Mouse (Mus musculus): ENCODE data around the gene Krtap5-2. TPM values are rescaled to one million over a fixed set of nuclear protein-coding genes. Genes with fewer than 3 reads are reported as not detected.

Gene Krtap5-2
- not detected for polyA plus RNA-seq (2014; fragmentation: Illumina TruSeq; extraction: RNeasy Lipid Tissue Mini Kit (QIAGEN cat#74804); ENCODE audit: low read depth, low replicate concordance)

DNA sequence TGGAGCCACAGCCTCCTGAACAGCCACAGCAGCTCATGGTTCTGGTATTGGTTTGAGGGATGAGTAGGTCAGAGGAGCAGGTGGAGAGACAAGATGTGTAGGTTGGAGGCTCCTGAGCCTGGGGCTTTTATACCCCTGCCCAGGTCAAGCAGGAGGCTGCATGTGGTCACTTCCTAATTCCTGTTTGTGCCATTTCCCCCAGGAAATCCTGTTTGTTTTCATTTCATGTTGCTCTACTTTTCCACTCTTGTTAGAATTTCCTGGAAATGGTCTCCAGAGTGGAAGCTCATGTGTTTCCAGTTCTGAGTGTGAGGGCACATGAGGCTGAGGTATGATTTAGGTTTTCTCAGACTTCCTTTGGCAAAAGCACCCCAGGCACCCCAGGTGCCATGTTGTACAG lies at the start of gene Krtap5-2:
TSS of gene Krtap5-2 (minus strand) at position 101 of the 400 bp plus-strand sequence.

DNA sequence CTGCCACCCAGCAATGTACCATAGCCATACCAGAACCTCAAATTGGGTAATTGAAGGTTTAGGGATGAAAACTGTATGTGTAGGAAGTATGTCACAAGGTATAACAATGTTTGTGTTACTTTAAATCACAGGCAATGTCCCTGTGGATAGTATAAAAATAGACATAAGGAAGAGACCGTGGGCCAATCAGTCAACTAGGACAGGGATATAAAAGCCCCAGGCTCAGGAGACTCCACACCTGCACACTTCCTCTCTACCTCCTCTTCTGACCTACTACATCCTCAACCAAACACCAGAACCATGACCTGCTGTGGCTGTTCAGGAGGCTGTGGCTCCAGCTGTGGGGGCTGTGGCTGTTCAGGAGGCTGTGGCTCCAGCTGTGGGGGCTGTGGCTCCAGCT lies 35.8 kb upstream of the Krtap5-2 start, which contains the start of gene Gm7579:
TSS of gene Gm7579 (plus strand) at position 301 of the 400 bp plus-strand sequence.

DNA sequence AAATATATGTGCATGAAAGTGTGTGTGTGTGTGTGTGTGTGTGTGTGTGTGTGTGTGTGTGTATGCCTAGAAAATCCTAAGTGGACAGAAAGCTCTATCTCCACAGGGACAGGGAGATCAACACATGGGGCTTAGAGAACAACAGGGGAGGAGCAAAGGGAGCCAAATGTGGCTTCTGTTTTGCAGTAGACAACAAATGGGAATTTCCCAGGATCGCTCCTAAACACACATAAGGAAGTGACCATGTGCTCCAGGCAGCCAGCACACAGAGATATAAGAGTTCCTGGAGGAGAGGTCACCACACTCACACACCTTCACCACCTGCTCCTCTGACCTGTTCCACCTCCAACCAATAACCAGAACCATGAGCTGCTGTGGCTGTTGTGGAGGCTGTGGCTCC lies 25.3 kb upstream of the Krtap5-2 start, which contains the start of gene Krtap5-3:
TSS of gene Krtap5-3 (plus strand) at position 301 of the 400 bp plus-strand sequence.

DNA sequence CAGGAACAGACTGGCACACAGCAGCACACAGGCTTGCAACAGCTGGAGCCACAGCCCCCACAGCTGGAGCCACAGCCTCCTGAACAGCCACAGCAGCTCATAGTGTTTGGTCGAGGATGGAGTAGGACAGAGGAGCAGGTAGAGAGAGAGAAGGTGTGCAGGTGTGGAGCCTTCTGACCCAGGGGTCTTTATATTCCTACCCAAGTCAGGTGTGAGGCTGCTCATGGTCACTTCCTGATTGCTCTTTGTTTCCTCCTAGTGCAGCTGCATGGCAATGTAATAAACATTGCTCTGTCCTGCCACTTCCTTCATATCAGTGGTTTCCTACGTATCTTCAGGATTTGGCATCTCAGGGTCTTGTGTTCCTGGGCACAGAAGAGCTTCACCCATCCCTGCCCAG lies 14.5 kb upstream of the Krtap5-2 start, which contains the start of gene Gm10153:
TSS of gene Gm10153 (minus strand) at position 101 of the 400 bp plus-strand sequence.

DNA sequence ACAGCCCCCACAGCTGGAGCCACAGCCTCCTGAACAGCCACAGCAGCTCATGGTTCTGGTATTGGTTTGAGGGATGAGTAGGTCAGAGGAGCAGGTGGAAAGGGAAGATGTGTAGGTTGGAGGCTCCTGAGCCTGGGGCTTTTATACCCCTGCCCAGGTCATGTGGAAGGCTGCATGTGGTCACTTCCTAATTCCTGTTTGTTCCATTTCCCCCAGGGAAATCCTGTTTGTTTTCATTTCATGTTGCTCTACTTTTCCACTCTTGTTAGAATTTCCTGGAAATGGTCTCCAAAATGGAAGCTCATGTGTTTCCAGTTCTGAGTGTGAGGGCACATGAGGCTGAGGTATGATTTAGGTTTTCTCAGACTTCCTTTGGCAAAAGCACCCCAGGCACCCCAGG lies 10.2 kb downstream of the Krtap5-2 start, which contains the start of gene Gm4553:
TSS of gene Gm4553 (minus strand) at position 101 of the 400 bp plus-strand sequence.

DNA sequence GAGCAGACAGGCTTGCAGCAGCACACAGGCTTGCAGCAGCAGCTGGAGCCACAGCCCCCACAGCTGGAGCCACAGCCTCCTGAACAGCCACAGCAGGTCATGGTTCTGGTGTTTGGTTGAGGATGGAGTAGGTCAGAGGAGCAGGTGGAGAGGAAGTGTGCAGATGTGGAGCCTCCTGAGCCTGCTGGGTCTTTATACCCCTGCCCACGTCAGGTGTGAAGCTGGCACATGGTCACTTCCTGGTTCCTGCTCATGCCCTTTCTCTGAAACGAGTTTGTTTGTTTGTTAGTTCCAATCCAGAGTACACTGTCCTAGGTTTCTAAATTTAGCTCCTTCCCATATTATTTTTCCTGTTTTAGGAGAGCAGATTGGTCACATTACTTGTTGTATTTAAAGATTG lies 18.8 kb downstream of the Krtap5-2 start, which contains the start of gene Gm29735:
TSS of gene Gm29735 (minus strand) at position 101 of the 400 bp plus-strand sequence.

DNA sequence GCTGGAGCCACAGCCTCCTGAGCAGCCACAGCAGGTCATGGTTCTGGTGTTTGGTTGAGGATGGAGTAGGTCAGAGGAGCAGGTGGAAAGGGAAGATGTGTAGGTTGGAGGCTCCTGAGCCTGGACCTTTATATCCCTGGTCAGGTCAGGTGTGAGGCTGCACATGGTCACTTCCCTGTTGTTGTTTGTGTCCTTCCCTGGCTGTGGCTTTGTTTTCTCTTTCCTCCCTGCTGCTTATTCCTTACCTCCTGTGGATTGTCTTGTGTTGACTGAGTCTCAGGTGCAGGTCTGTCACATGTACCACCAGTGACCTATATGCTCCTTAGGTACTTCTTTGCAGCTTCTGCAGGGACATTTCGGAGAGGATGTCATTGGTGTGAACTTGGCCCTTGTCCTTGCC lies 31.3 kb downstream of the Krtap5-2 start, which contains the start of gene Gm45337:
TSS of gene Gm45337 (minus strand) at position 101 of the 400 bp plus-strand sequence.

DNA sequence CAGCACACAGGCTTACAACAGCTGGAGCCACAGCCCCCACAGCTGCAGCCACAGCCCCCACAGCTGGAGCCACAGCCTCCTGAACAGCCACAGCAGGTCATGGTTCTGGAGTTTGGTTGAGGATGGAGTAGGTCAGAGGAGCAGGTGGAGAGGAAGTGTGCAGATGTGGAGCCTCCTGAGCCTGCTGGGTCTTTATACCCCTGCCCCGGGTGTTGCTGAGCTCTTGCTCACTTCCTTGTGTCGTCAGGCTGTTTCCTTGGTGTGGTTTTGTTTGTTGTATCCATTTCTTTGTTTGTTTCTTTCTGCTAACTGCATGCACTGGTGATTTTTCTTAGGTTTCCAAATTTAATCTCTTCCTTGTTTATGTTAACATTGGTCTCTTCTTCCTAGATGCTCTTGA lies 39.9 kb downstream of the Krtap5-2 start, which contains the start of gene Gm39115:
TSS of gene Gm39115 (minus strand) at position 101 of the 400 bp plus-strand sequence.

Other genes with a start within 250 kb of the Krtap5-2 start
- gene Brsk2, start 226.3 kb downstream of the Krtap5-2 start, polyA plus RNA-seq (2014; fragmentation: Illumina TruSeq; extraction: RNeasy Lipid Tissue Mini Kit (QIAGEN cat#74804); ENCODE audit: low read depth, low replicate concordance), result not detected
- 8.6 TPM for gene Mob2, start 114.9 kb downstream of the Krtap5-2 start, polyA plus RNA-seq (2014; fragmentation: Illumina TruSeq; extraction: RNeasy Lipid Tissue Mini Kit (QIAGEN cat#74804); ENCODE audit: low read depth, low replicate concordance)
- gene Dusp8, start 80.2 kb downstream of the Krtap5-2 start, polyA plus RNA-seq (2014; fragmentation: Illumina TruSeq; extraction: RNeasy Lipid Tissue Mini Kit (QIAGEN cat#74804); ENCODE audit: low read depth, low replicate concordance), result not detected
- gene Gm45618, start 55.3 kb downstream of the Krtap5-2 start, polyA plus RNA-seq (2014; fragmentation: Illumina TruSeq; extraction: RNeasy Lipid Tissue Mini Kit (QIAGEN cat#74804); ENCODE audit: low read depth, low replicate concordance), result not detected
- not detected for gene Gm39115, start 40.0 kb downstream of the Krtap5-2 start, polyA plus RNA-seq (2014; fragmentation: Illumina TruSeq; extraction: RNeasy Lipid Tissue Mini Kit (QIAGEN cat#74804); ENCODE audit: low read depth, low replicate concordance)
- not detected for gene Gm45337, start 31.4 kb downstream of the Krtap5-2 start, polyA plus RNA-seq (2014; fragmentation: Illumina TruSeq; extraction: RNeasy Lipid Tissue Mini Kit (QIAGEN cat#74804); ENCODE audit: low read depth, low replicate concordance)
- not detected for gene Gm29735, start 18.9 kb downstream of the Krtap5-2 start, polyA plus RNA-seq (2014; fragmentation: Illumina TruSeq; extraction: RNeasy Lipid Tissue Mini Kit (QIAGEN cat#74804); ENCODE audit: low read depth, low replicate concordance)
- not detected for gene Gm4553, start 10.3 kb downstream of the Krtap5-2 start, polyA plus RNA-seq (2014; fragmentation: Illumina TruSeq; extraction: RNeasy Lipid Tissue Mini Kit (QIAGEN cat#74804); ENCODE audit: low read depth, low replicate concordance)
- not detected for gene Gm10153, start 14.4 kb upstream of the Krtap5-2 start, polyA plus RNA-seq (2014; fragmentation: Illumina TruSeq; extraction: RNeasy Lipid Tissue Mini Kit (QIAGEN cat#74804); ENCODE audit: low read depth, low replicate concordance)
- gene Krtap5-3, start 25.4 kb upstream of the Krtap5-2 start, polyA plus RNA-seq (2014; fragmentation: Illumina TruSeq; extraction: RNeasy Lipid Tissue Mini Kit (QIAGEN cat#74804); ENCODE audit: low read depth, low replicate concordance), result not detected
- gene Gm7579, start 35.9 kb upstream of the Krtap5-2 start, polyA plus RNA-seq (2014; fragmentation: Illumina TruSeq; extraction: RNeasy Lipid Tissue Mini Kit (QIAGEN cat#74804); ENCODE audit: low read depth, low replicate concordance), result not detected
- not detected for gene Krtap5-5, start 54.0 kb upstream of the Krtap5-2 start, polyA plus RNA-seq (2014; fragmentation: Illumina TruSeq; extraction: RNeasy Lipid Tissue Mini Kit (QIAGEN cat#74804); ENCODE audit: low read depth, low replicate concordance)
- not detected for gene Gm40460, start 65.1 kb upstream of the Krtap5-2 start, polyA plus RNA-seq (2014; fragmentation: Illumina TruSeq; extraction: RNeasy Lipid Tissue Mini Kit (QIAGEN cat#74804); ENCODE audit: low read depth, low replicate concordance)
- not detected for gene Gm2431, start 82.3 kb upstream of the Krtap5-2 start, polyA plus RNA-seq (2014; fragmentation: Illumina TruSeq; extraction: RNeasy Lipid Tissue Mini Kit (QIAGEN cat#74804); ENCODE audit: low read depth, low replicate concordance)
- not detected for gene Gm4559, start 98.4 kb upstream of the Krtap5-2 start, polyA plus RNA-seq (2014; fragmentation: Illumina TruSeq; extraction: RNeasy Lipid Tissue Mini Kit (QIAGEN cat#74804); ENCODE audit: low read depth, low replicate concordance)
- not detected for gene Krtap5-1, start 121.1 kb upstream of the Krtap5-2 start, polyA plus RNA-seq (2014; fragmentation: Illumina TruSeq; extraction: RNeasy Lipid Tissue Mini Kit (QIAGEN cat#74804); ENCODE audit: low read depth, low replicate concordance)
- gene Krtap5-4, start 127.5 kb upstream of the Krtap5-2 start, polyA plus RNA-seq (2014; fragmentation: Illumina TruSeq; extraction: RNeasy Lipid Tissue Mini Kit (QIAGEN cat#74804); ENCODE audit: low read depth, low replicate concordance), result not detected
- gene Ifitm10, start 197.7 kb upstream of the Krtap5-2 start, polyA plus RNA-seq (2014; fragmentation: Illumina TruSeq; extraction: RNeasy Lipid Tissue Mini Kit (QIAGEN cat#74804); ENCODE audit: low read depth, low replicate concordance), result not detected
- gene Gm49369, start 206.7 kb upstream of the Krtap5-2 start, polyA plus RNA-seq (2014; fragmentation: Illumina TruSeq; extraction: RNeasy Lipid Tissue Mini Kit (QIAGEN cat#74804); ENCODE audit: low read depth, low replicate concordance), result 19.5 TPM
- 59.5 TPM for gene Ctsd, start 212.0 kb upstream of the Krtap5-2 start, polyA plus RNA-seq (2014; fragmentation: Illumina TruSeq; extraction: RNeasy Lipid Tissue Mini Kit (QIAGEN cat#74804); ENCODE audit: low read depth, low replicate concordance)